Mouse (Mus musculus) megakaryocyte, embryonic 14.5 days (primary cell): ENCODE data around the gene Arhgap35.

Experiments used
- FLI1 ChIP-seq: IDR thresholded peaks from 2 replicates; pipeline ENCODE4 v1.6.1; 2012; ENCODE audit warnings: low read length, inconsistent platforms, mixed read lengths
- GATA1 ChIP-seq: IDR thresholded peaks from 3 replicates; pipeline ENCODE4 v1.6.1; 2012; ENCODE audit warnings: mixed read lengths, low read length, inconsistent platforms, borderline replicate concordance

DNA sequence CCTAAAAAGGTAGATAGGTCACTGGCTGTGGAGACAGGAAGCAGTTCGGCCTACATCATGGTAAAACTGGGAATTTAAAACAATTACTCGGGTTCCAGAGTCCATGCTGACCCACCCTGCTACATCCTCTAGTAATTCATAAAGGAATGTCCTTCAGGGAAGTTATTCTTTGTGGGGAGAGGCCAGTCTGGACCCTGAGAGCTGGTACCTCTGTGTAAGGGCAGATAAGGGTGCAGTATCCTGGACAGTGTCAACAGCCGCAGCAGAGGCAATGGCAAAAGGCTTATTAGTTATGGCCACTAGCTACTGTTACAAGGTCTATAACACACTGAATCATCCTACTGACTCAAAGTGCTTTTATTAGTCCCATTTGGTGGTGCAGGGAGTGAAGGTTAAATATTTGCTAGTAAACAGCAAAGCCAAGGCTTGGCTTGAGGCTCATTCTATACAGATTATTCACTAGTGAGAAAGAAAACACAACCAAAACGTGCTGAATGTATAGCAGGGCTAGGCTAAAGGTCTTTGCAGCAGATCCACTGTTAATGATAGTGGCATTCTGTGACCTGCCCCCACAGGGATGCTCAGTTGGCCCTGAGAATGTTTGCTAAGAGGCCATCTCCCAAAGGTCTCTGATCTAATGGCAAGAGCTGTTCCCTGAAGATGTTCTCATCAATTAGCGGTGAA, 77.4 kb downstream of the Arhgap35 start:
- TF ChIP-seq GATA1 (no peak), FLI1 (no peak)
